Mouse (Mus musculus): ENCODE data around the gene Scd2.
"Not testable (repeated sequence)": the region's sequence is repeated elsewhere in the genome, so short reads cannot be mapped to it uniquely, and the experiment has no call there.

Gene Scd2

DNA sequence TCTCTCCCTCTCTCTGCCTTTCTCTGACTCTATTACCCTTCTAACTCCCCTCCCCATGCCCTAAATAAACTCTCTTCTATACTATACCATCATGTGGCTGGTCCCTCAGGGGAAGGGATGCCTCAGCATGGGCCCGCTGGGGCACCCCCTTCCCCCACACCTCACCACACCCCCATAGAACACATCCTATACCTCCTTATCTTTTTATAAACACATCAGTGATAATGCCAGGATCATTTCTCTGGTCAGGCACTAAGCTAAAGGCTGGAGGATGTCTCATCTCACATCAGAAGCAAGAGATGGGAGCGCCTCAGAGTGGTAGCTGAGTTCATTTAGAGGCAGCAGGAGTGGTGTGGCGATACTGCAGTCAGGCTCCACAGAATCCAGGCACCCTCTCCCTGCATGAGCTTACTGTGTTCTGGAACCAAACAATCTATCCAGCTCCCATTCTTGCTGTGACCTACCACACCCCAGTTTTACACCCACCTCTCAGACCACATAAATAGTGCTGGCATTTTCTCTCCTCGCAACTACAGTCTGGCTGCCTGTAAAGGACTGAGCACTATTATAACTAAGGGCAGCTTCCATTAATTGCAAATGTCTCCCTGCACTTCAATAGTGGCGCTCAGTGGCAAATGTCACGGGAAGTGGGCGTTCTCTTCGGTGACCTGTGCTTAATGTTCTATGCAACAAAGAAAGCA lies 18.0 kb downstream of the Scd2 start:
- DNase-seq (ENCODE audit: low read depth, low spot score), result no peak

DNA sequence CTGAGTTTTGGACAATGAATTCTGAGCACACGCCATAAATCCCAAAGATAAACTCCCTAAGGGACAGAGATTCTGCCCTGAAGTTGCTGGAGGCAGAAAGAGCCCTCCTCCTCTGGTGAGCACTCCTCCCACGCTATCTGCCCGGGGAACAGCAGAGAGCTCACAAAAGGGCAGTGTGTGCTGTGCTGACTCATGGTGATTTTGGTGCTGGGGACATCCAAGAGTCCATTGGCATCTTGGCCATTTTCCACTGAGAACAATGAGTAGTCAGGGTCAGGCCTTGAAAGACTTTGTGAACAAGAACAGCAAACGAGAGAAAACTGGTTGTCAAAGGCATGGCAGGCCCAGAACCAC lies 18.5 kb downstream of the Scd2 start:
- DNase-seq (ENCODE audit: low read depth, low spot score), result no peak

DNA sequence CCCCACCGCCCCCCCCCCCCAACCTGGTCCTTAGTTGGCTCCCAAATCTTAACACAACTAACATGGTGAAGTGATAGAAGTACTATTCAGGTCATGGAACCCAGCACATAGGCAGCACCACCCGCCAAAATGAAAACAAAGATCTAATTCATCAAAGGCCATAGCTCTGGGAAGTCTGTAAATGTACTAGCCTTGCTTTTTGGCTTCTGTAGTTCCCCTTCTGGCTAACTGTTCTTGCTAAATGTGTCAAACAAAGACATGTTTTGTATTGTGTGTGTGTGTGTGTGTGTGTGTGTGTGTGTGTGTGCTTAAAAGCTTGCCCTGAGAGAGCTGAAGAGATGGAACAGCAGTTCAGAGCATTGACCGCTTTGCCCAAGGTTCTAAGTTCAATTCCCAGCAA lies 19.6 kb downstream of the Scd2 start:
- peak; percentile 9 for DNase-seq (ENCODE audit: low read depth, low spot score)

DNA sequence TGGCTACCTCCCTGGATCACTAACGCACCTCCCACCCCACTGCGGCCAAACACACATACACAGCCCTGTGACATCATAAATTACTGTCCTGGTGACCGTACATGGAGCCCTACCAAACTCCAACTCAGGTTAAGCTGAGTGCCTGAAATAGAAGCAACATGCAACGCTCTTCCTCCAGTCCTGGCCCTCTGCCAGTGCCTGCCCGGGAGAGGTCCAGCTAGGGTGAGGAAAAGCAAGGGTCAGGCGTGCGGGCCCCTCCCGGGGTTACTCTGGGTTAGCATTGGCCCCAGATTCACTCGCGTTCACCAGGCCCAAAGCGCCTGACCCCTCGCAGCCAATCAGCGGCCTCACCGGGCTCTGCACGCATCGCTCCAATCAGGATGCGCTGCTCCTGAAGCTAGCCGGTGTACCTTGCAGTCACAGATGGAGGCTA lies 20.9 kb downstream of the Scd2 start:
- DNase-seq (ENCODE audit: low read depth, low spot score), result peak; percentile 81

DNA sequence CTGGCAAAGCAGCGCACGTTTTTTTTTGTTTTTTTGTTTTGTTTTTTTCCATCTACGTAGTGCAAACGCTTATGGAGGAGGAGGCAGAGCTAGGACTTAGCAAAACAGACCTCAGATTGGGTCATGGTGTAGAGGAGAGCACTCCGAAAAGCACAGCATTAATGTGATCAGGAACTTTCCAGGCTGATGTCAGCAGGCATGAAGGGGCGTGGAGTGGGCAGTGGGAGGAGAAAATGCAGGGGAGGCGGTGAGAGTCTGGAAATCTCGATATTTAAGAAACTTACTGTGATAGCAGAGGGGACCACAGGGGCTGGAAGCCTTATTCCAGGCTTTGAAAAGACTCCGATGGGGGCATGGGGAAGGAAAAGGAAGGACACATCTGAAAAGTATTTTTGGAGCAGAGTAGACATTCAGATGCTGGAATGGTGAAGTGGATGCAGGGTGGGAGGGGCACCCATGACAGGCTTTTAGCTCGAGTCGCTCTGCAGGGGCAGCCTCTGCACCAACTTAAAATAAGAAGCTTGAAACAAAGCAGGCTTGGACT lies 21.5 kb downstream of the Scd2 start:
- DNase-seq (ENCODE audit: low read depth, low spot score), result no peak

DNA sequence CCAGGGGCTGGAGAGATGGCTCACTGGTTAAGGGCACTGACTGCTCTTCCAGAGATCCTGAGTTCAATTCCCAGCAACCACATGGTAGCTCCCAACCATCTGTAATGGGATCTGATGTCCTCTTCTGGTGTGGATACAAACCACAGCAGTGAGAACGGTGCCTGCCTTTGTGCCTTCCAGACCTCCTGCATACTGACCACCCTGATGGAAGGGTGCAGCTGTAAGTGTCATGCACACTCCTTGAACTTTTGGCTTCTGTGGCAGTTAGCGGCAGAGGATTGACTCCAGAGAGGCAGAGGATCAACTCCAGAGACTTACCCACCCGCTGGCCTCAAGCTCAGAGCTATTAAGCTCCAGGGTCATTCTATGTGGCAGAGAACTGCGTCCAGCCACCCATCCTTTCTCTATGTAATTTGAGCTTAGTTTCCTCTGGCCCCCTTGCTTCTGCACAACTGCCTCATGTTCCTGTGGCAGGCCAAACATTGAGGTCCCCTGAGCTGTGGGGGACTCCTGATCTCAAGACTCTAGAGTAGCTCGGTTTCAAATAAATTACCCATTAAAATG lies 23.4 kb downstream of the Scd2 start:
- peak; percentile 22 for DNase-seq (ENCODE audit: low read depth, low spot score)

DNA sequence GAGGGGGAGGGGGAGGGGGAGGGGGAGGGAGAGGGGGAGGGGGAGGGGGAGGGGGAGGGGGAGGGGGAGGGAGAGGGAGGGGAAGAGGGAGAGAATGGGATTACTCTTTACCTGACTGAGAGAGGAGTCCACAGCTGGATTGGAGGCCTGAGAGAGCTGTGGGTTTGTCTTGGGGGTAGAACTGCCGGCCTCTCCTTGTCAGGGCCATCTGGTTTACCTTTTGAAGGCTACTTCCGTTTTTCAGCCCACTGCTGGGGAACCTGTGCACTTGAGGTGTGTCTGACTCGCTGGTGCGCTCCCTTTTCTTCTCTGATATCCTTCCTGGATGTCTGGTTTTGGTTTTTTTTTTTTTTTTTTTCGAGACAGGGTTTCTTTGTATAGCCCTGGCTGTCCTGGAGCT lies 23.9 kb downstream of the Scd2 start:
- DNase-seq (ENCODE audit: low read depth, low spot score), result peak; percentile 74

DNA sequence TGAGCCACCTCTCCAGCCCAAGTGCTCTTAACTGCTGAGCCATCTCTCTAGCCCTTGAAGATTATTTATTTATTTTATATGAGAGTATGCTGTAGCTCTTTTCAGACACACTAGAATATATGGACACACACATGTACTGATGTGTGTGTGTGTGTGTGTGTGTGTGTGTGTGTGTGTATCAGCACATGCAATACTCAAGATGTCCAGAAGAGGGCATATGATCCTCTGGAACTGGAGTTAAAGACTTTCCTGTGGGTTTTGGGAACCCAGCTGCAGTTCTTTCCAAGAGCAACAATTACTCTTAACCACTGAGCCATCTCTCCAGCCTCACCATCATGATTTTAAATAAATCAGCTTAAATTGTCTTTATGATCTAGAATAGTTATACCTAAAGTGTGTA lies 25.1 kb downstream of the Scd2 start:
- peak; percentile 13 for DNase-seq (ENCODE audit: low read depth, low spot score)

DNA sequence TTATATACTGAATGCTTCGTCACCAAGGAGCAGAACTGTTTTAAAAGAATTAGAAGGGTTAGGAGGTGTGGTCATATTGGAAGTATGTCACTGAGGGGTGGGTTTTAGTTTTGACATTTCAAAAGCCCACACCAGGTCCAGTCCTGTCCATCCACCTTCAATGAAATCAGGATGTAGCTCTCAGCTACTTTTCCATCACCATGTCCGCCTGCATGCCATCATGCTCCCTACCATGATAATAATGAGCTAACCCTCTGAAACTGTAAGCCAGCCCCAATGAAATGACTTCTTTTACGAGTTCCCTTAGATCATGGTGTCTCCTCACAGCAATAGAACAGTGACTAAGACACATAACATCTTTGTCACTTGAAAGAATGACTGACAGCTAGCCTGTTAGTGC lies 26.8 kb downstream of the Scd2 start:
- DNase-seq (ENCODE audit: low read depth, low spot score), result no peak

DNA sequence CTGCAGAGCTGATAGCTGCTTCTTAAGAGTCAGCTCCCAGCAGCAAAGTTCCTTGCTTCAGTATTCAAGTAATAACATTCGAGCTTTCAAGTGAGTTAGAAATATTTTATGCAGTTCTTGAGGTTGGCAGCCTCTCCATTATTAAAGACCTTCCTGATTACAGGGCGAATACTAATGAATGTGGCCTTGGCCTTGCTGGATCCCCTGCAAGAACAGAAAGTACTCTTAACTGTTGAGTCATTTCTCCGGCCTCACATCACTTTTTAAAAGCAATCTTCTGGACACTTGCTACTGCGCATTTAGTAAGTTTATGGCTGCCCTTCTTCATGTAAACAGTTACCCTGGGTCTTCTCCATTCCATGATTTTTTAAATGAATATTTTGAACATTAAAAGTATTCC lies 27.7 kb downstream of the Scd2 start:
- DNase-seq (ENCODE audit: low read depth, low spot score), result no peak

DNA sequence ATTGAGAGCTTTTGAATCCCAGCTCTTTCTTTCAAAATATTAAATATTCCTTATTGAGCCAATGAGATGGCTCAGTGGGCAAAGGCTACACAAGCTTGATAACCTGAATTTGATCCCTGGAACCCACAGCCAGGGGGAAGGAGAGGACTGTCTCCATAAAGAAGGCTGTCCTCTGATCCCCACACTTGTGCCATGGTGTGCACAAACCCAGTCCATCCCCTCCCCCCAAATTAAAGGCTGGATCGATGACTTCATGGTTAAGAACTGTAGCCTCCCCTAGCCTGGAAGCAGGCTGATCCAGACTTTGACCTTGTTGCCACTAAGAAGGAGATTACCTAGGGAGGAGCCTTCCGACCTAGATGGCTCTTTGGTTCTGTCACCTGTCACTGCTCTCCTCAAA lies 28.2 kb downstream of the Scd2 start:
- no peak for DNase-seq (ENCODE audit: low read depth, low spot score)

DNA sequence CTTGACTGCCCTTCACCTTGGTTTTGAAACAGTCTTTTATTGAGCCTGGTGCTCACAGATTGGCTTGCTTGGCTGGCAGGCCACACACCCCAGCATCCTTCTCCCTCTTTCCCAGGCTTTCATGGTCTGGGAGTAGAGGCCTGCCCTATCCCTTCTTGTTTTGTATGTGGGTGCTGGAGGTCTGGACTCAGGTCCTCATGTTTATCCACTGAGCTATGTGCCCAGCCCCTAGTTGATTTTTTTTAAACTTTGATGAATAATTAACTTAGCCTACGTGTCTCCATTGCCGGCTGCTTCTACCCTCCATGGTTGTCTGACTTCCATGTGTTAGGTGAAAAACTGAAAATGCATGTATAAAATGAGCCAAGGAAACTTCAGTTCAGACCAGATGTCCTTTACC lies 36.1 kb downstream of the Scd2 start:
- no peak for DNase-seq (ENCODE audit: low read depth, low spot score)

DNA sequence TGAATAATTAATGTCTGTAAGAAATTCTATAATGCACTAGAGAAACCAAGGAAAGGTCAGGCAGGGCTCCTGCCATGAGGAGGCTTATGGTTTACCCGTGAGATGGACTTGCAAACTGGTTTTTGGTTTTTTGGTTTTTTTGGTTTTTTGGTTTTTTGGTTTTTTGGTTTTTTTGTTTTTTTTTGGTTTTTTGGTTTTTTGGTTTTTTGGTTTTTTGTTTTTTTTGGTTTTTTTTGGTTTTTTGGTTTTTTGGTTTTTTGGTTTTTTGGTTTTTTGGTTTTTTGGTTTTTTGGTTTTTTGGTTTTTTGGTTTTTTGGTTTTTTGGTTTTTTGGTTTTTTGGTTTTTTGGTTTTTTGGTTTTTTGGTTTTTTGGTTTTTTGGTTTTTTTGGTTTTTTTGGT lies 37.7 kb downstream of the Scd2 start:
- DNase-seq (ENCODE audit: low read depth, low spot score), result not testable (repeated sequence)

DNA sequence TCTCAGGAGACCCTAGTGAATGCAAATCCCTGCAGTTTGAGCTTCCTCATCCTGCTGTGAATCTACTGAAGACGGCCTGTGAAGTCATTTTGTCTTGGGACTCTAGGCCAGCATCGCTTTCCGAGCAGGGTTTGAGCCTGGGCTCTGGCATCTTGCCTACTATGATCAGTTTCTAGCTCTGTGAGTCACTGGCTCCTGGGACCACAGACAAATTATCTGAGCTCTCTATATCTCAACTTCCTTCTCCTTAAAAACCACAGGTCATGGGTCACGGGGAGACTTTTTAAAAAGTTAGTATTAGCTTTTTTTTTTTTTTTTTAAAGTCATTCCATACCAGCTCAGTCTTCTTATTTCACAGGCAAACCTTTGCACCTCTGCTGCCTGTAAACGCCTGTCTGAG lies 38.4 kb downstream of the Scd2 start:
- no peak for DNase-seq (ENCODE audit: low read depth, low spot score)

DNA sequence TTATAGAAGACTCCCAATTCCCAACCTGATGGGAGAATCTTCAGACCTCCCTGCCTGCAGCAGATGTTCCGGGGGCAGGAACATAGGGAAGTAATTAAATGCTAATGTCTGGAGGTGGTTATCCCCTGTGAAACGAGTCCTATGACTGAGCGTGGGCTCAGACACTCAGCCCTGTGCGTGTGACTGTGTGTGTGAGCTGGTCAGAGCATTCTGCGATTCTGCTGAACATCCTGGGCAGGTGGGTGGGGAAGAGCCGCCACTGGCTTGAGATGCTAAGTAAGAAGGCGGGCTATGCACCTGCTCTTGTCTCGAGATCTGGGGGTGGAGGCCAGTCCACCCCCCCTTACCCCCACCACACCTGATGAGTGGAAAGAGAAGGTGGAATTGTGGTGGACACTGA lies 38.9 kb downstream of the Scd2 start:
- no peak for DNase-seq (ENCODE audit: low read depth, low spot score)

DNA sequence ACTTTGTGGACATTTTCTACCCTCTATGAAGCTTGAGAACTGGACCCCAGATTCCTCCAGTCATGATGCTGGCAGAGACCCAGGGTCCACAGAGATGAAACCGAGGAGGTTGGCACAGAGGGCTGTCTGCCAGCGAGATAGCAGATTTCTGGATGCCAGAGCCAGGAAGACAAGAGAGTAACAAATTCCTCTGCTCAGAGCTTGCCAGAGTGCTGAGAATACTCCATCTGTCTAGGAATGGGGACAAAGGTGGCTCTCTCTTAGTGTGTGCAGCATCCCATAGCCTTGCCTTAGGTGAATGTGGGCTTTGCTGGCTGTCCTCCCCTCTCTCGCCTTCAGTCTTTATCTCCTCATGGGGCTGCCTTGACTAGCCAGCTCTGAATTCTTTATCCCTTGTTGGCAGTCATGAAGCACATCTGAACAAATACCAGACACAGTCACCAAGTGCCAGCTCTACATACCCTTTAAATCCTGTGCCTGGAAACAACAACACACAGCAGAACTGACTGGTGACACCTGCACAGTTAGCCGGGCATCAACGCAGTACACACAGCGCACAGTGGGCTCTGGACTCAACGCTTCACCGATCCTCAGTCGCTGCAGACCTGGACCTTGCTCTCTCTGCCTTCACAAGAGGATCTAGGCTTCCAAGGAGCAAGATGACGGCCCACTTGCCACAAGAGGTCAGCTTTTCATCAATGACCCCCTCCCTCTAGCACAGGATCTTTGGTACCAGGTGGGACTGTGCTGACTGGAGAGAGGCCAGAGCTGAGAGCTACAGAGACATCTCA lies 39.6 kb downstream of the Scd2 start, which contains the start of gene Scd4:
Gene Scd4 (plus strand): TSS at position 260 of the 791 bp plus-strand sequence.
- peak; percentile 30 for DNase-seq (ENCODE audit: low read depth, low spot score)

DNA sequence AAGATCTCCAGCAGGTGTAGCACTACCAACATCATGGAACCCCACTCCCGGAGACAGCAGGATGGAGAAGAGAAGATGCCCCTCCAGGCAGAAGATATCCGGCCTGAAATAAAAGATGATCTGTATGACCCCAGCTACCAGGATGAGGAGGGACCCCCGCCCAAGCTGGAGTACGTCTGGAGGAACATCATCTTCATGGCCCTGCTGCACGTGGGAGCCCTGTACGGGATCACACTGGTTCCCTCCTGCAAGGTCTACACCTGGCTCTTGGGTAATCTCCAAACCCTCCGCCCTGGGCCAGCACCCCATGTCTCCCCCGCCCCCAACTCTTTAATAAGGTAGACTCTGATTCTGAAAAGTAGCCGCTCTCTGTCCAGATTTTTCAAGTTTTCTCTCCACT lies 40.5 kb downstream of the Scd2 start:
- DNase-seq (ENCODE audit: low read depth, low spot score), result no peak

DNA sequence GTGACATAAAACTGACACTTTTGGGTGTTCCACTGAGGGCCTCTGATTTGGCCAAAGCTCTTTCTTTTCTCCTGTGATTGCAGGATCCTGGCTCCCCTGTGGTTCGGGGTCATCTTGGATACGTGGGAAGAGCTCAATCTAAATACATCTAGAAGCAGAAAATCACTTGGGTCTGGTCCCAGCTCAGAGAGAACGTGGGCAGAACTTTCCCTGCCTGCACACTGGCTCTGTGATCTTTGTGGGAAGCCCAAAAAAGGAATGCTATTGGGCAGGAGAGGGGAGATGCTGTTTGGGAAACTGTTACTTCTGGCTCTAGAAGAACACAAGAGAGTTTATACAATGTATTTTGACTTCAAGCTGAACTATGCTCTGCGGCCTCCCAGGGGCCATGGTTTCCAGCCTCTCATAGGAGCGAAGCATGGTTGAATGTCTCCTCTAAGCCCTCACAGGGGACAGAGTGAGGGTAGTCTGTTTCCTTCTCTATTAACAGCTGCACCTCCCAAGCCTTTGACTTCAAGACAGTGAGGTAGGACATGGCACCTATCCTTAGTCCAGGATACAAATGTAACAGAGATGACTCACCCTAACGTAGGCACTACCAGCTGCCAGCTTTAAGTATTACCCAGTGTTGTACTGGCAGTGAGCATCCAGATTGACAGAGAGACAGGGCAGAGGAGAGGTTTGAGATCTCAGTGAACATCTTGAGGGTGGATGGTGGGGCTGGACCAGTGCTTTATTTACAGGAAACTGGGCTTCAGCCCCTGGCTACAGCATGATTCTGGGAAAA lies 42.6 kb downstream of the Scd2 start:
- DNase-seq (ENCODE audit: low read depth, low spot score), result no peak

DNA sequence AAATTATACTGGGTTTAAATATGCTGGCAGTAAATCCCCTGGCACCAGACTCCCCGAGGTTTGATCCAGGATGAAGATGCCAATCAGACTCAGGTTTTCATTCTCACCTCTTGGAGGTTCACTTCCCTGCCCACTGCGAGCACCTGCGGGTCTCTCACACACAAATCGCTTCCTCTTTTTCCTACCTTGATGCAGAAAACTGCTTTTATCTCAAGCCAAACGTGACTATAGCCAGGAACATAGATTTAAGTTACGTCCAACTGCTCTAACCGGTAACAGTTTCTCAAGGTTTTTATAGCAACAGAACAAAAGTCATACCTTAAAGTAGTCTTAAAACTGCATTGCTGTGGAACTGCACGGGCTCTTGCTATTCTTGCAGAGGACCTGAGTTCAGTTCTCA lies 56.2 kb downstream of the Scd2 start:
- peak; percentile 76 for DNase-seq (ENCODE audit: low read depth, low spot score)

DNA sequence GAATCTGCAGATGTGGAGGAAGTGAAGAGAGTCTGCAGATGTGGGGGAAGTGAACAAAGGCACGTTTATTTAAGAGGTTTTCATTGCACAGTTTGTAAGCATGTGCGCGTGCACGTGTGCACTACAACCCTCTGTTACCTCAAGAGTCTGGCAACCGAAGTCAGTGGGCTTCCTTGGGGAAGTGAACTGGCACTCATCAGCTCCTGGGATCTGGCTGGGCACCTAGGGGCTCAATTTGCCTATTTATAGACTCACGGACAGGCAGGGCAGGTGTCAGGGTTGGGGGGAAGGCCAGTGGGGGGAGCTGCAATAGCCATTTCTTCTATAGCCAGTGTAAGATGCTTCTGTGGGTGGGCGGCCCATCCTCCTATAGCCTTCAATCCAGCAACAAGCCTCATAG lies 58.3 kb downstream of the Scd2 start:
- DNase-seq (ENCODE audit: low read depth, low spot score), result no peak

Measured in A20 (cell line).